Mouse (Mus musculus): ENCODE data around the gene Lrrn2.
"Not testable (repeated sequence)": the region's sequence is repeated elsewhere in the genome, so short reads cannot be mapped to it uniquely, and the experiment has no call there.

The Lrrn2 gene

GRCm38 (mm10) chr1:132932421-132932820 is 52.3 kb downstream of the Lrrn2 start:
- DNase-seq: no peak

- DNase-seq: peak; percentile 71
Observed at GRCm38 (mm10) chr1:132934856-132935255, 54.8 kb downstream of the Lrrn2 start.

GRCm38 (mm10) chr1:132937296-132938030 is 57.4 kb downstream of the Lrrn2 start:
- DNase-seq: no peak

- DNase-seq: no peak
Observed at GRCm38 (mm10) chr1:132938975-132939374, 58.9 kb downstream of the Lrrn2 start.

- DNase-seq: no peak
Observed at GRCm38 (mm10) chr1:132945826-132946225, 65.8 kb downstream of the Lrrn2 start.

GRCm38 (mm10) chr1:132947811-132948210 is 67.7 kb downstream of the Lrrn2 start:
- no peak for DNase-seq

- DNase-seq: no peak
Observed at GRCm38 (mm10) chr1:132956809-132957208, 76.7 kb downstream of the Lrrn2 start.

GRCm38 (mm10) chr1:132961751-132962150 is 81.7 kb downstream of the Lrrn2 start:
- DNase-seq: no peak

GRCm38 (mm10) chr1:132964106-132964505 is 84.0 kb downstream of the Lrrn2 start:
- no peak for DNase-seq

GRCm38 (mm10) chr1:132964691-132965090 is 84.6 kb downstream of the Lrrn2 start:
- DNase-seq: no peak

- DNase-seq: peak; percentile 51
Observed at GRCm38 (mm10) chr1:132968659-132969058, 88.6 kb downstream of the Lrrn2 start.

- DNase-seq: no peak
Observed at GRCm38 (mm10) chr1:132977402-132977801, 97.3 kb downstream of the Lrrn2 start.

- DNase-seq: no peak
Observed at GRCm38 (mm10) chr1:132981232-132981631, 101.2 kb downstream of the Lrrn2 start.

GRCm38 (mm10) chr1:132982728-132983127 is 102.7 kb downstream of the Lrrn2 start:
- DNase-seq: peak; percentile 62

GRCm38 (mm10) chr1:132988556-132989459 is 108.7 kb downstream of the Lrrn2 start:
- DNase-seq: not testable (repeated sequence)

Data from right cerebral cortex, postnatal 14 days (tissue).